Mouse (Mus musculus) limb, embryonic 12.5 days (tissue): Measurements from ENCODE around the gene Fkbp5. TPM values are rescaled to one million over a fixed set of nuclear protein-coding genes. Genes with fewer than 3 reads are reported as not detected.

Experiments used
- ATAC-seq: fragments of 200-750 bp; cut with Nextera tagmentation; 2 replicates; pipeline ENCODE4 v1.8.0; 2017; ENCODE audit warnings: low read depth, moderate TSS enrichment; ENCODE audit not compliant: insufficient number of reproducible peaks, insufficient read depth, low FRiP score, low TSS enrichment
- H3K27ac ChIP-seq: fragments of 300-500 bp; sonication (generic); 2 replicates; pipeline ENCODE4 v1.5.1; 2016; ENCODE audit warnings: mild to moderate bottlenecking, moderate library complexity
- H3K27me3 ChIP-seq: fragments of 300-500 bp; sonication (generic); 2 replicates; pipeline ENCODE4 v1.6.1; 2016; ENCODE audit warnings: mild to moderate bottlenecking, moderate library complexity
- H3K36me3 ChIP-seq: fragments of 300-500 bp; sonication (generic); 2 replicates; pipeline ENCODE4 v1.6.1; 2016; ENCODE audit warnings: mild to moderate bottlenecking, moderate library complexity
- H3K4me1 ChIP-seq: fragments of 300-500 bp; sonication (generic); replicated peaks from 2 replicates; pipeline ENCODE4 v1.6.1; 2016
- H3K4me2 ChIP-seq: fragments of 300-500 bp; sonication (generic); 2 replicates; pipeline ENCODE4 v1.6.1; 2016; ENCODE audit warnings: mild to moderate bottlenecking, moderate library complexity
- H3K4me3 ChIP-seq: fragments of 300-500 bp; sonication (generic); replicated peaks from 2 replicates; pipeline ENCODE4 v1.5.1; 2016; ENCODE audit warnings: mild to moderate bottlenecking
- H3K9ac ChIP-seq: fragments of 300-500 bp; sonication (generic); replicated peaks from 2 replicates; pipeline ENCODE4 v1.6.1; 2016; ENCODE audit warnings: mild to moderate bottlenecking, moderate library complexity
- H3K9me3 ChIP-seq: fragments of 300-500 bp; sonication (generic); 2 replicates; pipeline ENCODE4 v1.6.1; 2016; ENCODE audit warnings: mild to moderate bottlenecking, moderate library complexity
- WGBS: fragments of 180-500 bp; shearing (Covaris S2); methylation state at CpG from one replicate; pipeline ENCODE4 v1.1.7; 2016; 5-methylcytosine and 5-hydroxymethylcytosine counted together
- polyA plus RNA-seq: library from polyadenylated mRNA; unstranded; fragments of >200 nt; fragmentation: Nextera tagmentation; extraction: Ambion mirVana; gene quantifications from 2 replicates; pipeline ENCODE4 v1.2.1, GENCODE M21; 2016

The Fkbp5 gene
- polyA plus RNA-seq, 1 experiment from 2014 or later = 42.4 TPM

DNA sequence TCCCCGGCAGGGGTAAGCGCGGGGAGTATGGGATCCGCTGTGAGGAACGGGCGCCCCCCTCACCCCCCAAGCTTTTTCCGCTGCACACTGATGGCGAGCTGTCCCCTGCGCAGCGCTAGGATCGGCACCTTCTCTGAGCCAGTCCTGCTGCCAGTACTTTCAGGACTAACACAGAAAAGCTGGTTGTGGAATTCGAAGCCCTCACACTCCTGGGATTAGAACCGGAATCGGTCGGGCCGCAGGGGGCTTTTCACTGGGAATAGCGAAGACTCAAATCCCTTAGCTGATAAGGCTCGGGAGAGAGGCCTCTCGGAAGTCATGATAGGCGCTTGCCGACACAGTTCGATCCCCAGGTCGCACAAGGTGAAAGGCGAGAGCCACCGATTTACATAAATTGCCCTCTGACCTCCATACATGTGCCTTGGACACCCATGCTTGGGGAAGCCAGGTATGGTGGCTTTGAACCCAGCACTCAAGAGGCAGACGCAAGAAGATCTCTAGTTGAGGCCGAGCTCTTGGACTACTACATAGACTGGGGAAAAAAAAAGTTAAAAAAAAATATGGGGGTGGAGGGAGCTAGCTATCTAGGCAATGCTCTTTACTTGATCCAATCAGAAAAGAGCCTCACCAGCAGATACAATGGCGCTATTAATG is 6.2 kb upstream of the Fkbp5 start:
- Histone ChIP-seq H3K4me3 (peak overlapping the region; percentile 68), H3K9ac (peak overlapping the region; percentile 71), H3K9me3 (no peaks in the 10 kb centered on the region), H3K36me3 (no peaks in the 10 kb centered on the region), H3K4me1 (peaks cover 34% of the 10 kb centered on the region), H3K27ac (peak overlapping the region; percentile 95), H3K27me3 (peaks cover 16% of the 10 kb centered on the region), H3K4me2 (peak overlapping the region; percentile 86)
- ATAC-seq = peak; percentile 37
- WGBS = 6% methylated on average over 28 of the region's 28 CpGs

- Histone ChIP-seq H3K36me3 (no peaks in the 10 kb centered on the region), H3K9me3 (no peaks in the 10 kb centered on the region), H3K4me3 (peak overlapping the region; percentile 68), H3K9ac (peak overlapping the region; percentile 71), H3K27ac (peak overlapping the region; percentile 95), H3K4me1 (peaks cover 37% of the 10 kb centered on the region), H3K4me2 (peak overlapping the region; percentile 86), H3K27me3 (peaks cover 19% of the 10 kb centered on the region)
- ATAC-seq = peak; percentile 71
- under 1% methylated on average over 63 of the region's 66 CpGs for WGBS
Observed at GRCm38 (mm10) chr17:28522623-28523354, 5.5 kb upstream of the Fkbp5 start.

DNA sequence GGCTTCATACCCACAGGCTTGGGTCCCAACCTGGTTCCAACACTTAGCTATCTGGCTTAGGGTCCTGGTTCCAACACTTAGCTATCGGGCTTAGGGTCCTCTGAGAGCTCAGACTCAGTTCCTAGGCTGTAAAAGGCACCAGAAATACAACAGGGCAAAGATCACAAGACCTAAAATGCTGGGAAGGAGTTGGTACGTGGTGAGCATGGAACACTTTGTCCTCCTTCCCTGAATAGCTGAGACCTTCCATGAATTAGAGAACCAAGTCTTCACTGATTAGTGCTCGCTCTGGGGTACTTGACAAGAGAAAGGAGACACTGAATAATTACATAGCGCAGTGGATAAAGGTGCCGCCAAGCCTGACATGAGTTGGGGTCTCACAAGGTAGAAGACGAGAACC is 4.6 kb upstream of the Fkbp5 start:
- no peaks in the 10 kb centered on the region for H3K9me3 ChIP-seq
- H3K27ac ChIP-seq = no peak overlapping the region
- H3K9ac ChIP-seq = no peak overlapping the region
- H3K4me1 ChIP-seq = peaks cover 37% of the 10 kb centered on the region
- peak overlapping the region; percentile 68 for H3K4me3 ChIP-seq
- no peak for ATAC-seq
- H3K27me3 ChIP-seq = peaks cover 27% of the 10 kb centered on the region
- H3K4me2 ChIP-seq = peak overlapping the region; percentile 86
- 32% methylated on average over 6 of the region's 6 CpGs for WGBS
- no peaks in the 10 kb centered on the region for H3K36me3 ChIP-seq

DNA sequence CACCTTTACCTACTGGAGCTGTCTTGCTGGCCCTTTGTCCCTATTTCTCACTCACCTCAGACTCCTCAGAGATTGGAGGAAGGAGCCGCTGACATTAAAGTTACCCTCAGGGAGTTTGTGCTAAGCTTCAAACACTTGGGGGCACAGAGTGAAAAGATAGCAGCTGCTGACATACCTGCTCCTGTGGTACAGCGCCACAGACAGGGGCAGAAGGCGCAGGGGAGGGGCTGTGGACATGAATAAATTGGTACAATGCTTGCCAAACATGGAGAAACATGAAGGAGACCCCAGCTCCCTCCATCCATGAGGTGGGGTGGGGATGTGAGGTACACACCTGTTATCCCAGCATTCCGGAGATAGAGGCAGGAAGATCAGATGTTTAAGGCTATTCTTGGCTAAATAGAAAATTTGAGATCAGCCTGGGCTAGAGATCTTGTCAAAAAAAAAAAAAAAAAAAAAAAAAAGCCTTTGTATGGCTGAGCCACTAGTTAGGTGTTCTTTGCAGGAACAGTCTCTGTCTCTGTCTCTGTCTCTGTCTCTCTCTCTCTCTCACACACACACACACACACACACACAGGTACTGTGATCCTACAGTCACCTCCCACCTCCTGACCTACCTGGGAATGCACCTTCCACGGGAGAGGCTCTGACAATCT is 3.9 kb upstream of the Fkbp5 start:
- peaks cover 37% of the 10 kb centered on the region for H3K4me1 ChIP-seq

GRCm38 (mm10) chr17:28520561-28520960 is 3.2 kb upstream of the Fkbp5 start:
- no peaks in the 10 kb centered on the region for H3K9me3 ChIP-seq
- no peaks in the 10 kb centered on the region for H3K36me3 ChIP-seq
- peaks cover 39% of the 10 kb centered on the region for H3K27me3 ChIP-seq
- peaks cover 41% of the 10 kb centered on the region for H3K4me1 ChIP-seq
- H3K9ac ChIP-seq = no peak overlapping the region
- H3K27ac ChIP-seq = no peak overlapping the region
- no peak for ATAC-seq
- no peak overlapping the region for H3K4me2 ChIP-seq
- no peak overlapping the region for H3K4me3 ChIP-seq
- WGBS = 77% methylated on average over 4 of the region's 4 CpGs

More for the DNA sequence above, 3.9 kb upstream of the Fkbp5 start:
- Histone ChIP-seq H3K4me3 (no peak overlapping the region), H3K27ac (no peak overlapping the region), H3K36me3 (no peaks in the 10 kb centered on the region), H3K4me2 (no peak overlapping the region), H3K9me3 (no peaks in the 10 kb centered on the region), H3K27me3 (peaks cover 32% of the 10 kb centered on the region), H3K9ac (no peak overlapping the region)
- no peak for ATAC-seq
- WGBS = 56% methylated on average over 5 of the region's 5 CpGs

- Histone ChIP-seq H3K4me2 (no peak overlapping the region), H3K27ac (no peak overlapping the region), H3K4me1 (peaks cover 41% of the 10 kb centered on the region), H3K36me3 (no peaks in the 10 kb centered on the region), H3K27me3 (peaks cover 45% of the 10 kb centered on the region), H3K9ac (no peak overlapping the region), H3K9me3 (no peaks in the 10 kb centered on the region), H3K4me3 (no peak overlapping the region)
- no peak for ATAC-seq
- 91% methylated on average over 3 of the region's 3 CpGs for WGBS
Observed at GRCm38 (mm10) chr17:28519827-28520226, 2.5 kb upstream of the Fkbp5 start.

DNA sequence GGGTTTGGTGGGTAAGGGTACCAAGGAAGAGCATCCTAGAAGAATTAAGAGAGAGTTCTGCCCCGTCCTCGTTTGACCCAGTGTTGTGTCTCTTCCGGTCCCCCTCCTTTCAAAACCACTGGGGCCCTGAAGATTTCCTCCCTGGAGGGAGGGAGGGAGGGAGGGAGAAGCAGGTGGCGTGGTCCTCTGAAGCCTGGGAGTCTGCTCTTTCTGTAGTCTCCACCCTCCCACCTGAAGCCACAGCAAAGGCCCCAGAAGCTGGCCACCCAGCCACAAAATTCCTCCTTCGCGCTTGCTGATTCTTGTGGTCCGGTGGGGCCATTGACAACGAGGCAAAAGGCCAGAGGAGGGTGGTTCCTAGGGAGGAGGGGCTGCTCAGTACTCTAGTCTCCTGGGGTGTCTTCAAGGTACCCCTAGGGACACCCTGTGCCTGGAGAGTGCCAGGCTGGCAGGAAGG is 1.3 kb upstream of the Fkbp5 start:
- H3K4me1 ChIP-seq = peaks cover 34% of the 10 kb centered on the region
- ATAC-seq = no peak
- peak overlapping the region; percentile 90 for H3K4me2 ChIP-seq
- WGBS = 21% methylated on average over 8 of the region's 8 CpGs
- H3K9ac ChIP-seq = peak overlapping the region; percentile 66; the same call in 1 of the 2 replicates
- peak overlapping the region; percentile 74 for H3K27ac ChIP-seq
- no peaks in the 10 kb centered on the region for H3K9me3 ChIP-seq
- no peaks in the 10 kb centered on the region for H3K36me3 ChIP-seq
- H3K4me3 ChIP-seq = peak overlapping the region; percentile 48
- H3K27me3 ChIP-seq = peaks cover 45% of the 10 kb centered on the region

DNA sequence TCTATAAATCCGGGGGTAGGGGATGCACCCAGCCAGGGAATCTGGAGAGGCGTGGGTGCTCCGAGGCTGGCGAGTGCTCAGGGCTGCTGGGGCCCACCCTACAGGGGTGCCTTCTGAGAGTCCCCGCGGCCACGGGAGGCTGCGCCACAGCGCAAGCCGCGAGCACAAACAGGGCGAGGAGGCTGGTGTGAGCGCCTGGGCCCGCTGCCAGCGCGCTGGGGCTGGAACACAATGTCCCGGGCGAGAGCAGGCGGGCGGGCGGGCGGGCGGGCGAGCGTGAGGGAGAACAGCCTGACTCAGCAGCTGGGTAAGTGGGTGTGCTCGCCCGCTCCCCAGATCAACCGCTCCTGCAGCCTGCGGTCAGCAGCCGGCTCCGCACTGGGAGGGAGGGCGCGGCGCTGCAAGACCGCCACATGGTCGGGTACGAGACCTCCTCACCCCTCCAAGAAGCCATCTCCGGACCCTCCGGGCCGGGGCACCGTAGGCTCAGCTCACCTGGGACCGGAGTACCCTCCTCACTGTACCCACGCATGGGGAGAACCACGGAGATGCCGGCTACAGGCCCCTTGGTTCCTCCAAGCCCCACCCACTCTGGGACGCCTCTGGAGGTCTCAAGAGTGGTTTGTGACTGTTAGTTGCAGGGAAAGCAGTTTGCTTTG is 758 bp upstream of the Fkbp5 start:
- peak overlapping the region; percentile 90 for H3K4me2 ChIP-seq
- H3K36me3 ChIP-seq = no peaks in the 10 kb centered on the region
- ATAC-seq = no peak; the same call in 1 of the 2 replicates
- peaks cover 45% of the 10 kb centered on the region for H3K27me3 ChIP-seq
- H3K9me3 ChIP-seq = no peaks in the 10 kb centered on the region
- H3K4me3 ChIP-seq = peak overlapping the region; percentile 48
- H3K27ac ChIP-seq = peak overlapping the region; percentile 74
- WGBS = under 1% methylated on average over 45 of the region's 46 CpGs
- peaks cover 33% of the 10 kb centered on the region for H3K4me1 ChIP-seq
- H3K9ac ChIP-seq = peak overlapping the region; percentile 66

- no peak for ATAC-seq
- H3K27ac ChIP-seq = 0 out of 2 replicates have a peak overlapping the region, but pooled peaks have one; percentile 74
- peaks cover 32% of the 10 kb centered on the region for H3K4me1 ChIP-seq
- H3K27me3 ChIP-seq = peaks cover 50% of the 10 kb centered on the region
- WGBS = 71% methylated on average over 4 of the region's 4 CpGs
- H3K36me3 ChIP-seq = no peaks in the 10 kb centered on the region
- H3K4me2 ChIP-seq = peak overlapping the region; percentile 90
- H3K9me3 ChIP-seq = no peaks in the 10 kb centered on the region
- H3K4me3 ChIP-seq = peak overlapping the region; percentile 48
- no peak overlapping the region for H3K9ac ChIP-seq
Observed at GRCm38 (mm10) chr17:28516881-28517280, 446 bp downstream of the Fkbp5 start.

DNA sequence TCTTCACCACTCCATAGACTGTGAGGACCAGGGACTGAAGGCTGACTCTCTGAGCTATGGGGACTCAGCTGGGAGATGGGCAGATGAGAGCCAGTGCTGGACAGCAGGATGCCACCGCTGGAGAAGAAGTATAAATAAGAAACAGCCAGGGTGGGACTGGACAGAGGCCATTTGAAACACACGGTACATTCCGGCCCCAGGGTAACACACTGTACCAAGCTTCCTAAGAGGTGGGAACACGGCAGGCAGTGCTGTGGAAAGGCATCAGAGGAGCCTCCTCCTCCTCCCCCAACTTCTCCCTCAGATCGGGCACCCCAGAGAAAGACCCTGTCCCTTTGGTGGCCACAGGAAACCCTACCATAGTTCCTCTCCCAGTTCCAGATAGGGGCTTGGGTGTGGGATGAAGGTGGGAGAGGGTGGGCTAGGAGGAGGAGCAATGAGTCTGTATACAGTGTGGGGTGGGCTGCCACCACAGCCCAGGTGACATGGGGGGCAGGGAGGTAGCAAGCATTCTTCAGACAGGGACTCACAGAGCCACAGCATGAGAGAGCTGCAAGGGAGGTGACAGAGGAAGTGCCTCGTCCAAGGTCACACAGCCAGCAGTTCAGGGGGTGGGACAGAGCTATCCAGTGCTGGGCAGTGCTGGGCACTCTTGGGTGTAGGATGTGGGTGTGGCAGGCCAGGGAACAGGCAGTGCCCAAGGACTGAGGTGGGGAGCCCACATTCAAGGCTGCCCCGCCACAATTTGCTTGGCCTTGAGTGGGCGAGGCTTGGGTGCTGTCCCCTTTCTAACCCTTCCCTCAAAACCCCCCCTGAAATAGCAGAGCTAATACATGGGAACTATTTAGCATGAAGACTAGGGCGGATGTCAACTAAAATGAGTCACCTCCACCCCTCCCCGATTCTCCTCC is 1.6 kb downstream of the Fkbp5 start:
- ATAC-seq = no peak
- WGBS = 58% methylated on average over 10 of the region's 10 CpGs

More for the DNA sequence above, 1.6 kb downstream of the Fkbp5 start:
- no peak overlapping the region for H3K9ac ChIP-seq
- H3K9me3 ChIP-seq = no peaks in the 10 kb centered on the region
- H3K4me3 ChIP-seq = no peak overlapping the region
- H3K27ac ChIP-seq = no peak overlapping the region
- no peaks in the 10 kb centered on the region for H3K36me3 ChIP-seq
- no peak overlapping the region for H3K4me2 ChIP-seq
- peaks cover 37% of the 10 kb centered on the region for H3K4me1 ChIP-seq
- peaks cover 50% of the 10 kb centered on the region for H3K27me3 ChIP-seq
